Mouse (Mus musculus) neural tube, embryonic 13.5 days (tissue): Measurements from ENCODE around the gene Gm14862. TPM values are rescaled to one million over a fixed set of nuclear protein-coding genes. Genes with fewer than 3 reads are reported as not detected.

Experiments used
- ATAC-seq: fragments of 200-750 bp; cut with Nextera tagmentation; 2 replicates; pipeline ENCODE4 v1.8.0; 2017; ENCODE audit warnings: low read depth, mild to moderate bottlenecking, moderate TSS enrichment, moderate library complexity
- H3K27ac ChIP-seq: fragments of 300-500 bp; sonication (generic); replicated peaks from 2 replicates; pipeline ENCODE4 v1.5.1; 2015; ENCODE audit warnings: moderate library complexity, mild to moderate bottlenecking, inconsistent platforms
- H3K27me3 ChIP-seq: fragments of 300-500 bp; sonication (generic); 2 replicates; pipeline ENCODE4 v1.6.1; 2015; ENCODE audit warnings: mild to moderate bottlenecking, inconsistent platforms
- H3K36me3 ChIP-seq: fragments of 300-500 bp; sonication (generic); 2 replicates; pipeline ENCODE4 v1.6.1; 2015; ENCODE audit warnings: mild to moderate bottlenecking, inconsistent platforms
- H3K4me1 ChIP-seq: fragments of 300-500 bp; sonication (generic); replicated peaks from 2 replicates; pipeline ENCODE4 v1.6.1; 2015; ENCODE audit warnings: inconsistent platforms
- H3K4me2 ChIP-seq: fragments of 300-500 bp; sonication (generic); 2 replicates; pipeline ENCODE4 v1.6.1; 2015; ENCODE audit warnings: inconsistent platforms, mild to moderate bottlenecking, moderate library complexity
- H3K4me3 ChIP-seq: fragments of 300-500 bp; sonication (generic); 2 replicates; pipeline ENCODE4 v1.5.1; 2015; ENCODE audit warnings: mild to moderate bottlenecking, inconsistent platforms
- H3K9ac ChIP-seq: fragments of 300-500 bp; sonication (generic); 2 replicates; pipeline ENCODE4 v1.6.1; 2015; ENCODE audit warnings: moderate library complexity, mild to moderate bottlenecking, inconsistent platforms
- H3K9me3 ChIP-seq: fragments of 300-500 bp; sonication (generic); 2 replicates; pipeline ENCODE4 v1.6.1; 2016; ENCODE audit warnings: inconsistent platforms
- WGBS: fragments of 180-500 bp; shearing (Covaris S2); methylation state at CpG from one replicate; pipeline ENCODE4 v1.1.7; 2015; 5-methylcytosine and 5-hydroxymethylcytosine counted together
- polyA plus RNA-seq: library from polyadenylated mRNA; unstranded; fragments of >200 nt; fragmentation: Nextera tagmentation; extraction: Ambion mirVana; gene quantifications from 2 replicates; pipeline ENCODE4 v1.2.1, GENCODE M21; 2015

Gene Gm14862
- polyA plus RNA-seq, 1 experiment from 2014 or later: not detected

- no peak overlapping the region for H3K4me3 ChIP-seq
- no peaks in the 10 kb centered on the region for H3K27me3 ChIP-seq
- H3K4me2 ChIP-seq: no peak overlapping the region
- ATAC-seq: no peak
- no peaks in the 10 kb centered on the region for H3K36me3 ChIP-seq
- H3K4me1 ChIP-seq: no peaks in the 10 kb centered on the region
- no peaks in the 10 kb centered on the region for H3K9me3 ChIP-seq
- no peak overlapping the region for H3K27ac ChIP-seq
- H3K9ac ChIP-seq: no peak overlapping the region
- WGBS: 88% methylated on average over 1 of the region's 1 CpGs
Observed at GRCm38 (mm10) chrX:9259267-9259666, 2.6 kb upstream of the Gm14862 start.

- no peak overlapping the region for H3K4me3 ChIP-seq
- 95% methylated on average over 7 of the region's 7 CpGs for WGBS
- H3K9me3 ChIP-seq: no peaks in the 10 kb centered on the region
- H3K27ac ChIP-seq: no peak overlapping the region
- no peaks in the 10 kb centered on the region for H3K36me3 ChIP-seq
- no peak overlapping the region for H3K4me2 ChIP-seq
- ATAC-seq: no peak
- no peak overlapping the region for H3K9ac ChIP-seq
- no peaks in the 10 kb centered on the region for H3K27me3 ChIP-seq
- H3K4me1 ChIP-seq: no peaks in the 10 kb centered on the region
Observed at GRCm38 (mm10) chrX:9257831-9258230, 1.1 kb upstream of the Gm14862 start.

- 90% methylated on average over 3 of the region's 3 CpGs for whole genome bisulfite sequencing
Observed at GRCm38 (mm10) chrX:9254901-9255300, 1.8 kb downstream of the Gm14862 start.

GRCm38 (mm10) chrX:9253990-9254389, 2.7 kb downstream of the Gm14862 start:
- H3K4me3 ChIP-seq: no peak overlapping the region
- 84% methylated on average over 10 of the region's 10 CpGs for WGBS
- H3K36me3 ChIP-seq: no peaks in the 10 kb centered on the region
- no peaks in the 10 kb centered on the region for H3K9me3 ChIP-seq
- H3K4me2 ChIP-seq: no peak overlapping the region
- H3K27ac ChIP-seq: no peak overlapping the region
- no peak for ATAC-seq
- no peaks in the 10 kb centered on the region for H3K4me1 ChIP-seq
- no peak overlapping the region for H3K9ac ChIP-seq
- no peaks in the 10 kb centered on the region for H3K27me3 ChIP-seq

More at GRCm38 (mm10) chrX:9254901-9255300, 1.8 kb downstream of the Gm14862 start:
- H3K4me3 ChIP-seq: no peak overlapping the region
- no peaks in the 10 kb centered on the region for H3K27me3 ChIP-seq
- H3K9me3 ChIP-seq: no peaks in the 10 kb centered on the region
- no peak for ATAC-seq
- H3K9ac ChIP-seq: no peak overlapping the region
- H3K36me3 ChIP-seq: no peaks in the 10 kb centered on the region
- no peak overlapping the region for H3K27ac ChIP-seq
- H3K4me1 ChIP-seq: no peaks in the 10 kb centered on the region
- H3K4me2 ChIP-seq: no peak overlapping the region

GRCm38 (mm10) chrX:9248911-9249310, 7.8 kb downstream of the Gm14862 start:
- Histone ChIP-seq H3K9me3 (no peaks in the 10 kb centered on the region), H3K36me3 (no peaks in the 10 kb centered on the region), H3K27me3 (no peaks in the 10 kb centered on the region), H3K9ac (no peak overlapping the region), H3K4me3 (no peak overlapping the region), H3K4me2 (no peak overlapping the region), H3K4me1 (no peaks in the 10 kb centered on the region), H3K27ac (no peak overlapping the region)
- no peak for ATAC-seq
- 55% methylated on average over 5 of the region's 5 CpGs for WGBS

GRCm38 (mm10) chrX:9244603-9245336, 11.9 kb downstream of the Gm14862 start:
- no peak overlapping the region for H3K4me3 ChIP-seq
- no peaks in the 10 kb centered on the region for H3K27me3 ChIP-seq
- H3K27ac ChIP-seq: no peak overlapping the region
- H3K36me3 ChIP-seq: no peaks in the 10 kb centered on the region
- no peaks in the 10 kb centered on the region for H3K4me1 ChIP-seq
- 75% methylated on average over 12 of the region's 12 CpGs for WGBS
- H3K4me2 ChIP-seq: no peak overlapping the region
- H3K9ac ChIP-seq: no peak overlapping the region
- H3K9me3 ChIP-seq: no peaks in the 10 kb centered on the region
- no peak for ATAC-seq

GRCm38 (mm10) chrX:9243381-9243864, 13.3 kb downstream of the Gm14862 start:
- no peaks in the 10 kb centered on the region for H3K36me3 ChIP-seq
- H3K27me3 ChIP-seq: no peaks in the 10 kb centered on the region
- H3K4me2 ChIP-seq: no peak overlapping the region
- 67% methylated on average over 8 of the region's 8 CpGs for WGBS
- H3K27ac ChIP-seq: no peak overlapping the region
- ATAC-seq: no peak
- H3K9me3 ChIP-seq: no peaks in the 10 kb centered on the region
- H3K4me1 ChIP-seq: no peaks in the 10 kb centered on the region
- H3K4me3 ChIP-seq: no peak overlapping the region
- no peak overlapping the region for H3K9ac ChIP-seq

- Histone ChIP-seq H3K9ac (no peak overlapping the region), H3K27ac (no peak overlapping the region), H3K4me1 (no peaks in the 10 kb centered on the region), H3K4me2 (no peak overlapping the region), H3K4me3 (no peak overlapping the region), H3K36me3 (no peaks in the 10 kb centered on the region), H3K27me3 (no peaks in the 10 kb centered on the region), H3K9me3 (no peaks in the 10 kb centered on the region)
- 53% methylated on average over 5 of the region's 5 CpGs for WGBS
- ATAC-seq: peak; percentile 63; the same call in 1 of the 2 replicates
Observed at GRCm38 (mm10) chrX:9240737-9241591, 15.7 kb downstream of the Gm14862 start.

- WGBS: 82% methylated on average over 2 of the region's 2 CpGs
- no peaks in the 10 kb centered on the region for H3K36me3 ChIP-seq
- no peak overlapping the region for H3K27ac ChIP-seq
- no peaks in the 10 kb centered on the region for H3K4me1 ChIP-seq
- no peaks in the 10 kb centered on the region for H3K9me3 ChIP-seq
- no peak for ATAC-seq
- no peaks in the 10 kb centered on the region for H3K27me3 ChIP-seq
- no peak overlapping the region for H3K9ac ChIP-seq
- H3K4me3 ChIP-seq: no peak overlapping the region
- no peak overlapping the region for H3K4me2 ChIP-seq
Observed at GRCm38 (mm10) chrX:9227105-9227504, 29.6 kb downstream of the Gm14862 start.

- Histone ChIP-seq H3K36me3 (no peaks in the 10 kb centered on the region), H3K9ac (no peak overlapping the region), H3K9me3 (no peaks in the 10 kb centered on the region), H3K27ac (no peak overlapping the region), H3K4me3 (no peak overlapping the region), H3K4me1 (no peaks in the 10 kb centered on the region), H3K4me2 (no peak overlapping the region), H3K27me3 (no peaks in the 10 kb centered on the region)
- WGBS: 91% methylated on average over 3 of the region's 3 CpGs
- no peak for ATAC-seq
Observed at GRCm38 (mm10) chrX:9222412-9223221, 34.1 kb downstream of the Gm14862 start.

GRCm38 (mm10) chrX:9221736-9222135, 35.0 kb downstream of the Gm14862 start:
- Histone ChIP-seq H3K9me3 (no peaks in the 10 kb centered on the region), H3K36me3 (no peaks in the 10 kb centered on the region), H3K27me3 (no peaks in the 10 kb centered on the region), H3K4me1 (no peaks in the 10 kb centered on the region), H3K9ac (no peak overlapping the region), H3K27ac (no peak overlapping the region), H3K4me3 (no peak overlapping the region), H3K4me2 (no peak overlapping the region)
- ATAC-seq: no peak
- 77% methylated on average over 4 of the region's 4 CpGs for WGBS

GRCm38 (mm10) chrX:9221206-9221605, 35.5 kb downstream of the Gm14862 start:
- H3K27ac ChIP-seq: no peak overlapping the region
- no peak for ATAC-seq
- H3K4me2 ChIP-seq: no peak overlapping the region
- H3K4me3 ChIP-seq: no peak overlapping the region
- H3K4me1 ChIP-seq: no peaks in the 10 kb centered on the region
- H3K36me3 ChIP-seq: no peaks in the 10 kb centered on the region
- 32% methylated on average over 6 of the region's 6 CpGs for WGBS
- no peaks in the 10 kb centered on the region for H3K9me3 ChIP-seq
- no peaks in the 10 kb centered on the region for H3K27me3 ChIP-seq
- no peak overlapping the region for H3K9ac ChIP-seq
